Mouse (Mus musculus) embryonic facial prominence, embryonic 15.5 days (tissue): ENCODE results near the gene Tmem86a. TPM values are rescaled to one million over a fixed set of nuclear protein-coding genes. Genes with fewer than 3 reads are reported as not detected.

Source experiments
- ATAC-seq: fragments of 200-750 bp; cut with Nextera tagmentation; 2 replicates; pipeline ENCODE4 v1.8.0; 2017; ENCODE audit warnings: low read depth, moderate TSS enrichment; ENCODE audit not compliant: insufficient number of reproducible peaks, low FRiP score, low TSS enrichment
- H3K27ac ChIP-seq: fragments of 300-500 bp; sonication (generic); replicated peaks from 2 replicates; pipeline ENCODE4 v1.5.1; 2015; ENCODE audit warnings: mild to moderate bottlenecking, inconsistent platforms
- H3K27me3 ChIP-seq: fragments of 300-500 bp; sonication (generic); 2 replicates; pipeline ENCODE4 v1.6.1; 2015; ENCODE audit warnings: inconsistent platforms
- H3K36me3 ChIP-seq: fragments of 300-500 bp; sonication (generic); 2 replicates; pipeline ENCODE4 v1.6.1; 2015; ENCODE audit warnings: mild to moderate bottlenecking, inconsistent platforms
- H3K4me1 ChIP-seq: fragments of 300-500 bp; sonication (generic); 2 replicates; pipeline ENCODE4 v1.6.1; 2015; ENCODE audit warnings: inconsistent platforms
- H3K4me2 ChIP-seq: fragments of 300-500 bp; sonication (generic); replicated peaks from 2 replicates; pipeline ENCODE4 v1.6.1; 2015; ENCODE audit warnings: mild to moderate bottlenecking, inconsistent platforms
- H3K4me3 ChIP-seq: fragments of 300-500 bp; sonication (generic); replicated peaks from 2 replicates; pipeline ENCODE4 v1.5.1; 2015; ENCODE audit warnings: mild to moderate bottlenecking, inconsistent platforms
- H3K9ac ChIP-seq: fragments of 300-500 bp; sonication (generic); 2 replicates; pipeline ENCODE4 v1.6.1; 2015; ENCODE audit warnings: inconsistent platforms
- H3K9me3 ChIP-seq: fragments of 300-500 bp; sonication (generic); replicated peaks from 2 replicates; pipeline ENCODE4 v1.6.1; 2016; ENCODE audit warnings: inconsistent platforms
- WGBS: fragments of 180-500 bp; shearing (Covaris S2); methylation state at CpG from one replicate; pipeline ENCODE4 v1.1.7; 2015; 5-methylcytosine and 5-hydroxymethylcytosine counted together
- polyA plus RNA-seq: library from polyadenylated mRNA; unstranded; fragments of >200 nt; fragmentation: Nextera tagmentation; extraction: Ambion mirVana; gene quantifications from 2 replicates; pipeline ENCODE4 v1.2.1, GENCODE M21; 2015

Gene Tmem86a
- polyA plus RNA-seq, 1 experiment from 2014 or later, result 22.3 TPM

DNA sequence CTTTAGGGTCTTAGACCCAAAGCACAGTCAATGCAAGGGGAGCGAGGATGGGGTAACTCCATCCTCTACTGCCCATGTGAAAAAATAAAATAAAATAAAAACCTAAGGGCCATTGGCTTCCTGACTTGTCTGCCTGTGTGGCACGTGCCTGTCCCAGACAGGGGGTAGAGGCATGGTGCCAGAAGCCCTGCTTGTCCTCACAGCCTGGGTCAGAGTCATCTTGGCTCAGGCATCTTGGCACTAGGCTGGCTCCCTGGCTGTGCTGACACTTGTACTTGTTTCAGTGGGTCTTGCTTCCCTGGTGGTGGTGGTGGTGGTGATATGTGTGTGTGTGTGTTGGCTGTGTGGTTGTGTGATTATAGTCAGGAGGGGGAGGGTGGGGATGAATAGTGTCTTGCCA is 4.3 kb downstream of the Tmem86a start:
- H3K4me1 ChIP-seq, result peaks cover 17% of the 10 kb centered on the region
- H3K27ac ChIP-seq, result no peak overlapping the region
- 76% methylated on average over 2 of the region's 2 CpGs for WGBS
- no peak overlapping the region for H3K9ac ChIP-seq
- no peak for ATAC-seq
- H3K4me2 ChIP-seq, result no peak overlapping the region
- H3K9me3 ChIP-seq, result no peaks in the 10 kb centered on the region
- H3K4me3 ChIP-seq, result no peak overlapping the region
- no peaks in the 10 kb centered on the region for H3K27me3 ChIP-seq
- H3K36me3 ChIP-seq, result 0 out of 2 replicates have a peak, but pooled peaks cover 4% of the 10 kb centered on the region

DNA sequence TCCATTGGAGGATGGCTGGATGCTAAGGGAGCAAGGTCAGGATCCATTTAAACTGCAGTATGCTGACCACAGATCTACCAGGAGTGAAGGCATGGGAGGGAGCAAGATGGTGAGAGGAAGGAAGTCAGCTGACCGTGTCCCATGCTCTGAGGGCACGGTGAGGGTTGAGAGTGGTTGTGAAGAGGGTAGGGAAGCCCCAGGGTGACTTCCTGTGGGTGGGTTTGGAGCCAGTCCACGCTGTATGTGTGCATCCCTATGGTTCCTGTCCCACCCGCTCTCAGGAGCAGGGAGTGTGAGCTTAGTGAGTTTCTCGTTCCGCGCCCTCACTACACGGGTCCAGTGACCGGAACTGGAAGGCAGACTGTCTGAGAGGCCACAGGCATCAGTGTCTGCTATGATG is 5.3 kb downstream of the Tmem86a start:
- ATAC-seq, result no peak
- no peak overlapping the region for H3K9ac ChIP-seq
- 0 out of 2 replicates have a peak, but pooled peaks cover 4% of the 10 kb centered on the region for H3K36me3 ChIP-seq
- H3K4me2 ChIP-seq, result no peak overlapping the region
- no peaks in the 10 kb centered on the region for H3K27me3 ChIP-seq
- no peaks in the 10 kb centered on the region for H3K9me3 ChIP-seq
- no peak overlapping the region for H3K4me3 ChIP-seq
- H3K27ac ChIP-seq, result no peak overlapping the region
- WGBS, result 71% methylated on average over 9 of the region's 9 CpGs
- H3K4me1 ChIP-seq, result peaks cover 17% of the 10 kb centered on the region

DNA sequence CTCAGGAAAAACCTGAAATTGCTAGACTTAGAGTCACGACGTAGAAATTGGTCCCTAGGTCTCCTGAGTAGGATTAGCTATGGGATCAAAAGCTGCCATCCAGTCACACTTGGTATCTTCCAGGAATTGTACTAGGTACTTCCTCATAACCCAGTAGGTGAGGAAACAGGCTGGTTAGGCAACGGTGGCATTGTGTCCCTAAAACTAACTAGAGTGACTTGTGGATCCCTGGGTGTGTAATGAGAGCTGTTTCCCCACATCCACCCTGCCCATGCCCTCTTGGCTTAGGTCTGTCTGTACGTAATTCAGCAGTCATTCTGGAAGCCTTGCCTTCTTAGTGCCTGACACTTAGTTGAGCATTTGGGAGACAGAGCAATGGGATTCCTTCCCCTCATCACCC is 5.9 kb downstream of the Tmem86a start:
- H3K9me3 ChIP-seq, result no peaks in the 10 kb centered on the region
- 0 out of 2 replicates have a peak, but pooled peaks cover 4% of the 10 kb centered on the region for H3K36me3 ChIP-seq
- H3K4me2 ChIP-seq, result no peak overlapping the region
- no peak overlapping the region for H3K9ac ChIP-seq
- no peak overlapping the region for H3K27ac ChIP-seq
- no peak overlapping the region for H3K4me3 ChIP-seq
- H3K4me1 ChIP-seq, result peaks cover 14% of the 10 kb centered on the region
- no peaks in the 10 kb centered on the region for H3K27me3 ChIP-seq
- WGBS, result 77% methylated on average over 4 of the region's 4 CpGs
- no peak for ATAC-seq

DNA sequence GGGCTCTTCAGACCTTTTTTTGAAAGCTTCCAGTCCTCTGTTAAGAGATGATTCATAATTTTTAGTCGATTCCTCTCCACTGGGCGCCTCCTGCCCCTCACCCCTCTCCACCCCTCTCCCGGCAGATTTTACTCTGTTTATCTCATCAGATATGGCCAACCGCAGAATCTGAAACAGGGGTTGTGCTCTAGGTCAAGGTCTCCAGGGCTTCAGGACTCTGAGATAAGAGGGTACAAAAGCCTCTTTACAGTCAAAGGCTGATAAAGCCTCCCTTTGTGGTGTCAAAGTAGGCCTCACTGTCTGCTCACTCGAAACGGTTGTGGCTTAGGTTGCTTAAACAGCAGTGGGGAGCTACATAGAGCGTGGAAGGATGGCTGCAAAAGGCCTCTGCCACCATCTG is 8.9 kb downstream of the Tmem86a start:
- H3K9ac ChIP-seq, result no peak overlapping the region
- H3K27ac ChIP-seq, result no peak overlapping the region
- no peak overlapping the region for H3K4me2 ChIP-seq
- no peak for ATAC-seq
- no peaks in the 10 kb centered on the region for H3K36me3 ChIP-seq
- WGBS, result 81% methylated on average over 7 of the region's 7 CpGs
- no peaks in the 10 kb centered on the region for H3K9me3 ChIP-seq
- H3K4me3 ChIP-seq, result no peak overlapping the region
- no peaks in the 10 kb centered on the region for H3K4me1 ChIP-seq
- no peaks in the 10 kb centered on the region for H3K27me3 ChIP-seq

DNA sequence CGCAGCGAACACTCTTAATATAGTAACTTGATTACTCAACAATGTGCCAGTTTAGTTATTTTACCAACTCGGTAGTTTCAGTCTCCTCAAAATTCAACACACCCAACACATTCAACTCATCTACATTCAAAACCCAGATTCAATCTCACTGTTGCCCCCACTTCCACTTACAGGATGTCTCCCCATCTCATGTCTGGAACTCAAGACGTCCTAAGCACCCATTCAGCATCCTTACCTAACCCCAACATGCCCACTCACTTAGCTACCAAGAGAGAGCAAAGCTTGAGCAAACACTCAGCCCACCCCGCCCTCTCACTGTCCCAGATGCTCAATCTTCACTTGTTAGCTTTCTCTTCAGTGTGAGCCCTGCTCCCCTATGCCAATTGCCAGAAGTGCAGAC is 11.2 kb downstream of the Tmem86a start:
- WGBS, result 83% methylated on average over 5 of the region's 5 CpGs
- no peaks in the 10 kb centered on the region for H3K4me1 ChIP-seq
- no peaks in the 10 kb centered on the region for H3K9me3 ChIP-seq
- no peaks in the 10 kb centered on the region for H3K36me3 ChIP-seq
- ATAC-seq, result no peak
- no peak overlapping the region for H3K27ac ChIP-seq
- no peak overlapping the region for H3K4me2 ChIP-seq
- H3K27me3 ChIP-seq, result no peaks in the 10 kb centered on the region
- no peak overlapping the region for H3K9ac ChIP-seq
- no peak overlapping the region for H3K4me3 ChIP-seq

DNA sequence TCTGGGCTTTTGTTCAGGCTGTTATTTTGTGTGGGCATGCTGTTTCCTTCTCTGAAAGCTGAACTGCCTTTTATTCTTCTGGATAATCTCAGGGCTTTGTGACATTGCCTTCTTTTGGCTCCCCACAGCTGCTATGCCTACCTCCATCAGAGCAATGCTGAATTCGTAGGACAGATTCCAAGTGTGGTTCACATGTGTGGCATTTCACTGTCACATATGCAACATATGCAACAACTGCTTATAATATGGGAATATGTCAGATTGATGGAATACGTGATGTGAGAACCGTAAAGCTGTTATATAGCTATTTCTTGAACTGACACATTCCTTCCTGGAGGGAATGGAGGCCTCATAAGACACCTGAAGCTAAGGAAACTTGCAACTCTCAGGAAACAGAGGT is 16.5 kb downstream of the Tmem86a start:
- H3K4me3 ChIP-seq, result no peak overlapping the region
- no peaks in the 10 kb centered on the region for H3K9me3 ChIP-seq
- 67% methylated on average over 3 of the region's 3 CpGs for whole genome bisulfite sequencing
- no peak overlapping the region for H3K27ac ChIP-seq
- H3K4me1 ChIP-seq, result no peaks in the 10 kb centered on the region
- ATAC-seq, result no peak
- no peaks in the 10 kb centered on the region for H3K36me3 ChIP-seq
- no peaks in the 10 kb centered on the region for H3K27me3 ChIP-seq
- H3K9ac ChIP-seq, result no peak overlapping the region
- no peak overlapping the region for H3K4me2 ChIP-seq

DNA sequence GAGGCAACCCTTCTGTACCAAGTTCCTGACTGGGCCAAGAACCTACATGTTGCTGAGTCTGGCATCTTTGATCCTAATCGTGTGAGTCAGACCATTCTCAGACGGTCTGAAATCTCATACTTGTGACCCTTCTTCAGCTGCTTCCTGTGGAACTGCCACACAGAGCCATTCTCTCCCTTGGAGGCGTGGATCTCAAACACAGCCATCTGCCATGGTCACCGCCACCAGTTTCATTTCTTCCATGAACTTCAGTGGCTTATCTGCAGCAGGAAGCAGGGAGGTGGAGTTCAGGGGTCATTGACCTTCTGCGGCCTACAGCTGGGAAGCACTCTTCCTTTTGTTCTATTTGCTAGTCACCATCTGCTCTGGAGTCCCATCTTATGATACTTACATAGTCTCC is 17.5 kb downstream of the Tmem86a start:
- H3K4me1 ChIP-seq, result no peaks in the 10 kb centered on the region
- 56% methylated on average over 5 of the region's 5 CpGs for WGBS
- no peak for ATAC-seq
- H3K27ac ChIP-seq, result no peak overlapping the region
- no peaks in the 10 kb centered on the region for H3K9me3 ChIP-seq
- H3K27me3 ChIP-seq, result no peaks in the 10 kb centered on the region
- no peaks in the 10 kb centered on the region for H3K36me3 ChIP-seq
- H3K4me3 ChIP-seq, result no peak overlapping the region
- H3K9ac ChIP-seq, result no peak overlapping the region
- no peak overlapping the region for H3K4me2 ChIP-seq

DNA sequence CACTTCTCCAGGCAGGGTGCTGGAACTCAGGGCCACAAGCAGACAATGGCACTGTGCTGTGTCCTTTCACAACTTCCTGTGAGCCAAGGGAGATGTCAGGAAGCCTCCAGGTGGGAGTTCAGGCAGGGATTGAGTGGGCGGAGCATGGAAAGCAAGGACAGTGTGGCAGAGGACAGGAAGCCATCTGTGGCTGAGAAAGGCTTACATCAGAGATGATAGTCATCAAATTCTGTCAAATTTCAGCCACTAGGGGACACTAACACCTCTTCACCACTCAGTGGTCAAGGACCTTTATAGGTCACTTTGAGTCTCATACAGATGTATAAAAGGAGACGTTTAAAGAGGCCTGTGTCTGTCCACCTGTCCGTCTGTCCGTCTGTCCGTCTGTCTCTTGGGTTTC is 22.1 kb downstream of the Tmem86a start:
- H3K9me3 ChIP-seq, result no peaks in the 10 kb centered on the region
- H3K27me3 ChIP-seq, result no peaks in the 10 kb centered on the region
- no peak overlapping the region for H3K9ac ChIP-seq
- H3K27ac ChIP-seq, result no peak overlapping the region
- no peak for ATAC-seq
- 72% methylated on average over 5 of the region's 5 CpGs for WGBS
- no peak overlapping the region for H3K4me3 ChIP-seq
- H3K4me2 ChIP-seq, result no peak overlapping the region
- no peaks in the 10 kb centered on the region for H3K36me3 ChIP-seq
- no peaks in the 10 kb centered on the region for H3K4me1 ChIP-seq

DNA sequence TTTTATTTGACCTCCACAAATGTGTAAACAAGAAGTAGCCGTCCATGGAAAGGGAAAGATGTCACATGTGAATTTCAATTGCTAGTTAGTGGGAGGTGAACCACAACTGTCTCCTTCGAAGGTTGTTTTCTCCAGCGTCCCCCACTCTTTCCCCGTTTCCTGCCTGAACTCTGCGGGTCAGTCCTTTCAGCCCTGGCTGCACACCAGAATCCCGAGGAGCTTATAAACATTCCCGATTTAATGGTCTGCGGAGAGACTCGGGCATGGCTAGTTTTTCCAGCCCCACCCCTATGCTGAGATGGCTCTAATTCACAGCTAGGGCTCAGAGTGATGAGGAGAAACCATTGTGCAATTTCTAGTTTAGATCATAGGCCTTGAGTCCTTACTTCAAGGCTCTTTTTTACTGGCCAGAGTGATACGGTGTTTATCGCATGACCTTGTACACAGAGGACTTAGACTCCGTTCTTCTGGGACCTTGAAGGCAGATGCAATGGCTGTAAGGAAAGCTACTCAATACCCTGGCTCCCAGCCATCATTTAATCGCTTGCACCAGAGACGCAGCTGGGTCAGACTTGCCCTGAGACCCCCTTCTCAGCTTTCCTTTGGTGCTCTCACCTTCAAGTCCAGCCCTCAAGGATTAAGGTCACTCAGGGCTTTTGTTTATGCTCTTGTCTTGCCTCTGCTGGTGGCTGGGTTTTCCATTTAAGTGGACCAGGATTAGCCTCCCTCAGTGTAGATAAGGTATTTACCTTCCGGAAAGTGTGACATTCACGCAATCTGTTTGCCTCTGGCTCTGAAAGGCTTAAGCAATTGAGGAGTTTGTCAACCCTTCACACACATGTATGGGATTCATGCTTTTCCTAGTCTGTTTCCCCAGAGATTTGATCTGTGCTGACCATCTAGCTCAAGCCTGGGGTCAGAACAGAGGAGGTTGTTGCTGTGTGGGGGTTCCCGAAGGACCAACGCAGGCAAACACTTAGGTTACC is 23.4 kb downstream of the Tmem86a start:
- no peak for ATAC-seq
- no peaks in the 10 kb centered on the region for H3K36me3 ChIP-seq
- H3K4me1 ChIP-seq, result no peaks in the 10 kb centered on the region
- no peak overlapping the region for H3K4me2 ChIP-seq
- WGBS, result 44% methylated on average over 18 of the region's 18 CpGs
- H3K4me3 ChIP-seq, result no peak overlapping the region
- no peaks in the 10 kb centered on the region for H3K9me3 ChIP-seq
- no peak overlapping the region for H3K9ac ChIP-seq
- no peaks in the 10 kb centered on the region for H3K27me3 ChIP-seq
- no peak overlapping the region for H3K27ac ChIP-seq

DNA sequence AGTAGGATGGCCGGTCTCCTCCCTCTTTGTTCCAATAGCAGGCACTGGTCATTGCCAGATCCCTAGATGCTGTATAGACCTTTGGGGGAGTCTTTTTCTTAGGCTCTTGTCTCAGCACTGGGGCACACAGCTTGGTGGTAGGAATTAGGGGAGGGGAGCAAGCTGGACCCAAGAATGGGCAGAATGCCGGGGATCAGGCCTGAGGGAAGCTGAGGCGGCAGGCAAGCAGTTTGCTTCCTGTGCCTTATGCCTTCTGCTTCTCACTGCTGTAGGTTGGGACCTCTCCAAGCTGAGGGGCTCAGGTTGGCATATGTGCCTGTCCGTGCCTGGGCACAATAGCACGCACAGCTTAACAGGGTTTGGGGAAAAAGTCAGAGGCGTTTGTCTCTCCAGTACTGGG is 25.8 kb downstream of the Tmem86a start:
- H3K27me3 ChIP-seq, result no peaks in the 10 kb centered on the region
- no peak overlapping the region for H3K4me3 ChIP-seq
- H3K27ac ChIP-seq, result no peak overlapping the region
- WGBS, result 80% methylated on average over 6 of the region's 6 CpGs
- H3K4me1 ChIP-seq, result peaks cover 4% of the 10 kb centered on the region
- no peaks in the 10 kb centered on the region for H3K9me3 ChIP-seq
- no peak for ATAC-seq
- H3K9ac ChIP-seq, result no peak overlapping the region
- no peak overlapping the region for H3K4me2 ChIP-seq
- no peaks in the 10 kb centered on the region for H3K36me3 ChIP-seq

DNA sequence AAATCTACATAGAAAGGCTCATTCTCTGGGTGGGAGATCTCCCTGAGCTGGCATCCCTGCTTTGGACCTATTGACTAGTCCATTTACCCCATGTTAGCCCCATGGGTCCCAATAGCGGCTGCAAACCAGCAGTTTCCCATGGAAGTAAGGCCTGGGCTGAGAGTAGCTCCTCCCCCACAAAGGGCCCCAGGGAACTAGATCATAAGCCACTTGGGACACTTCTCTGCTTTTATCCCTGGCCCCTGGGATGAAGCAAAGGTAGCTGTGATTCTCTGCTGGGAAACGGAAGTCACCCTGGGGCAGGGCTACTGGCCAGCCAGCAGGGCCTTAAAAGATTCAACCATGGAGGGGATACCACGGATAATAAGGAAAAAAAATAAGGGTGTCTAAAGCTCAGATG is 26.3 kb downstream of the Tmem86a start:
- no peak overlapping the region for H3K4me3 ChIP-seq
- no peaks in the 10 kb centered on the region for H3K36me3 ChIP-seq
- no peaks in the 10 kb centered on the region for H3K27me3 ChIP-seq
- ATAC-seq, result no peak
- H3K9me3 ChIP-seq, result no peaks in the 10 kb centered on the region
- peaks cover 7% of the 10 kb centered on the region for H3K4me1 ChIP-seq
- H3K9ac ChIP-seq, result no peak overlapping the region
- 57% methylated on average over 3 of the region's 3 CpGs for WGBS
- H3K4me2 ChIP-seq, result no peak overlapping the region
- H3K27ac ChIP-seq, result no peak overlapping the region

DNA sequence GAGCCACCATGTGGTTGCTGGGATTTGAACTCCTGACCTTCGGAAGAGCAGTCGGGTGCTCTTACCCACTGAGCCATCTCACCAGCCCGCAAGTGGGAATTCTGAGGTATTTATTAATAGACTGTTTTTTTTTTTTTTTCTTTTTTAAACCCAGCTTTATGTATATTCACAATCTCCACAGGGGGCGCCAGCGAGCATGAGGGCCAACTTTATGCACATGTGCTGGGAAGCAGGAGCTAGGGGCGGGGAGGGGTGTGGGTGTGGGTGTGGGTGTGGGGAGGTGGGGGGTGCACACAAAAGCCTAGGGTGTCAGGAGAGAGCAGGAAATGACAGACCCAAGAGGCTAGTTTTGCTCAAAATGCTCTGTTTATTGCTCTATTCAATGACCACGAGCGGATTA is 27.1 kb downstream of the Tmem86a start:
- no peak overlapping the region for H3K4me3 ChIP-seq
- H3K27ac ChIP-seq, result no peak overlapping the region
- WGBS, result 73% methylated on average over 8 of the region's 8 CpGs
- H3K36me3 ChIP-seq, result no peaks in the 10 kb centered on the region
- no peak overlapping the region for H3K9ac ChIP-seq
- no peak overlapping the region for H3K4me2 ChIP-seq
- H3K9me3 ChIP-seq, result no peaks in the 10 kb centered on the region
- H3K27me3 ChIP-seq, result no peaks in the 10 kb centered on the region
- H3K4me1 ChIP-seq, result peaks cover 7% of the 10 kb centered on the region
- no peak for ATAC-seq
